In genomic region chr5:28785347-28786060, GRCm38 (mm10) we compare ENCODE assay signal across 27 mouse cellular contexts.
A peak's percentile ranks its signal among the peaks of the same experiment; 100 is the strongest.
DNase-seq lines count a peak whose midpoint lies in the region; ATAC-seq lines count a peak whose summit lies in the region.
"Had no signal": no experiment of that assay in that cellular context is flagged by ENCODE, and none has a peak within 500 bp of the region (broad histone marks: within the 10 kb centered on the region; RNA-seq: fewer than 3 reads in every experiment).

No protein-coding gene starts in this region.

- H3K36me3 ChIP-seq in forebrain, embryonic 14.5 days (ENCODE audit: control insufficient read depth, insufficient read depth, low read length), result no peaks in the 10 kb centered on the region
- no peaks in the 10 kb centered on the region for H3K36me3 ChIP-seq in forebrain, embryonic 15.5 days
- H3K36me3 ChIP-seq in lung, embryonic 15.5 days, result no peaks in the 10 kb centered on the region
- H3K36me3 ChIP-seq: heart, embryonic 13.5 days; hindbrain, embryonic 13.5 days; limb, embryonic 15.5 days; liver, embryonic 15.5 days; midbrain, embryonic 13.5 days; neural tube, embryonic 12.5 days had no signal

- no peak for ATAC-seq in forebrain, embryonic 14.5 days
- ATAC-seq in forebrain, embryonic 15.5 days (replicated peaks), result no peak
- ATAC-seq in common myeloid progenitor, adult 5-6 weeks (replicated peaks; ENCODE audit: low read depth, poor library complexity, severe bottlenecking), result peak; percentile 60; the same call in 1 of the 2 replicates
- ATAC-seq in lung, embryonic 15.5 days (ENCODE audit: borderline replicate concordance, extremely low read depth, low FRiP score, low TSS enrichment), result peak; percentile 49; the same call in 1 of the 2 replicates
- ATAC-seq: forebrain, postnatal 0 days; inflammation-experienced regulatory T-cells, adult 6 months; midbrain, embryonic 13.5 days had no signal

- WGBS in forebrain, embryonic 14.5 days, result 27% methylated on average over 11 of the region's 11 CpGs
- WGBS in forebrain, embryonic 15.5 days, result 37% methylated on average over 11 of the region's 11 CpGs
- WGBS in lung, embryonic 15.5 days, result 37% methylated on average over 11 of the region's 11 CpGs

- no peaks in the 10 kb centered on the region for H3K27me3 ChIP-seq in forebrain, embryonic 14.5 days (replicated peaks; ENCODE audit: control insufficient read depth, insufficient read depth, low read length)
- H3K27me3 ChIP-seq in forebrain, embryonic 15.5 days, result no peaks in the 10 kb centered on the region
- H3K27me3 ChIP-seq in lung, embryonic 15.5 days, result no peaks in the 10 kb centered on the region
- H3K27me3 ChIP-seq: heart, embryonic 13.5 days; hindbrain, embryonic 13.5 days; limb, embryonic 15.5 days; liver, embryonic 15.5 days; megakaryocyte, embryonic 14.5 days; midbrain, embryonic 13.5 days; neural tube, embryonic 12.5 days had no signal

- H3K4me1 ChIP-seq in forebrain, embryonic 14.5 days (ENCODE audit: control insufficient read depth, insufficient read depth, low read length), result peaks cover 6% of the 10 kb centered on the region; the same call in 1 of the 2 replicates
- H3K4me1 ChIP-seq in forebrain, embryonic 15.5 days, result no peaks in the 10 kb centered on the region
- H3K4me1 ChIP-seq in lung, embryonic 15.5 days, result peaks cover 11% of the 10 kb centered on the region; the same call in 1 of the 2 replicates
- H3K4me1 ChIP-seq: heart, embryonic 13.5 days; hindbrain, embryonic 13.5 days; limb, embryonic 15.5 days; liver, embryonic 15.5 days; megakaryocyte, embryonic 14.5 days; midbrain, embryonic 13.5 days; neural tube, embryonic 12.5 days had no signal

- H3K27ac ChIP-seq in forebrain, embryonic 14.5 days (ENCODE audit: low read depth, low read length), result no peak overlapping the region
- no peak overlapping the region for H3K27ac ChIP-seq in forebrain, embryonic 15.5 days (replicated peaks)
- peak overlapping the region; percentile 69 for H3K27ac ChIP-seq in lung, embryonic 15.5 days
- H3K27ac ChIP-seq: heart, embryonic 13.5 days; hindbrain, embryonic 13.5 days; kidney, postnatal 0 days; limb, embryonic 15.5 days; liver, embryonic 15.5 days; midbrain, embryonic 13.5 days; neural tube, embryonic 12.5 days had no signal

- no peak overlapping the region for H3K9ac ChIP-seq in forebrain, embryonic 14.5 days (ENCODE audit: low read length)
- no peak overlapping the region for H3K9ac ChIP-seq in forebrain, embryonic 15.5 days (replicated peaks)
- no peak overlapping the region for H3K9ac ChIP-seq in lung, embryonic 15.5 days
- H3K9ac ChIP-seq: forebrain, postnatal 0 days; heart, embryonic 13.5 days; hindbrain, embryonic 13.5 days; limb, embryonic 15.5 days; liver, embryonic 15.5 days; midbrain, embryonic 13.5 days; neural tube, embryonic 12.5 days had no signal

- H3K4me2 ChIP-seq in forebrain, embryonic 14.5 days (ENCODE audit: low read length), result no peak overlapping the region
- no peak overlapping the region for H3K4me2 ChIP-seq in forebrain, embryonic 15.5 days (replicated peaks)
- no peak overlapping the region for H3K4me2 ChIP-seq in lung, embryonic 15.5 days
- H3K4me2 ChIP-seq: heart, embryonic 13.5 days; hindbrain, embryonic 13.5 days; limb, embryonic 15.5 days; liver, embryonic 15.5 days; midbrain, embryonic 13.5 days; neural tube, embryonic 12.5 days had no signal

- no peak overlapping the region for H3K4me3 ChIP-seq in forebrain, embryonic 14.5 days (ENCODE audit: low read depth, low read length)
- no peak overlapping the region for H3K4me3 ChIP-seq in forebrain, embryonic 15.5 days
- H3K4me3 ChIP-seq in lung, embryonic 15.5 days, result no peak overlapping the region
- H3K4me3 ChIP-seq: heart, embryonic 13.5 days; hindbrain, embryonic 13.5 days; limb, embryonic 15.5 days; liver, embryonic 15.5 days; megakaryocyte, embryonic 14.5 days; midbrain, embryonic 13.5 days; neural tube, embryonic 12.5 days had no signal

- DNase-seq in forebrain, embryonic 14.5 days (ENCODE audit: low spot score), result peak; percentile 11
- DNase-seq in lung, postnatal 36 days, result peak; percentile 71
- DNase-seq in cerebellum, adult 8-10 months, result no peak
- no peak for DNase-seq in gastrocnemius, postnatal 4 days (ENCODE audit: low spot score in 2 of 2)
- no peak for DNase-seq in adrenal gland, postnatal 4 days (ENCODE audit: low spot score in 2 of 2)
- DNase-seq: adrenal gland, postnatal 10 days; B cell, adult 2 months; cerebellum, adult 9-10 months; forebrain, postnatal 0 days; gastrocnemius, postnatal 14 days; heart, adult 18-20 months; kidney, adult 18-20 months; layer of hippocampus, postnatal 36 days; right cerebral cortex, postnatal 25 days; spleen, adult 18-20 months had no signal

- no peaks in the 10 kb centered on the region for H3K9me3 ChIP-seq in forebrain, embryonic 14.5 days (replicated peaks; ENCODE audit: control insufficient read depth, low read length)
- H3K9me3 ChIP-seq in forebrain, embryonic 15.5 days, result no peaks in the 10 kb centered on the region
- no peaks in the 10 kb centered on the region for H3K9me3 ChIP-seq in lung, embryonic 15.5 days
- H3K9me3 ChIP-seq: heart, embryonic 13.5 days; hindbrain, embryonic 13.5 days; limb, embryonic 15.5 days; liver, embryonic 15.5 days; megakaryocyte, embryonic 14.5 days; midbrain, embryonic 13.5 days; neural tube, embryonic 12.5 days had no signal

Comparison
In these comparisons a context has a peak if more than half of its experiments do, and no peak if none do; other contexts are left out.
1. ATAC-seq: peak in common myeloid progenitor, adult 5-6 weeks (single experiment) and lung, embryonic 15.5 days (single experiment); none in forebrain, embryonic 14.5 days (single experiment) and forebrain, embryonic 15.5 days (single experiment).
2. DNase-seq: peak in forebrain, embryonic 14.5 days (single experiment) and lung, postnatal 36 days (single experiment); none in cerebellum, adult 8-10 months (single experiment), gastrocnemius, postnatal 4 days (0 of 2) and adrenal gland, postnatal 4 days (0 of 2).